Mouse (Mus musculus): Measurements from ENCODE around the gene Myh8. TPM values are rescaled to one million over a fixed set of nuclear protein-coding genes. Genes with fewer than 3 reads are reported as not detected.

The Myh8 gene
- polyA plus RNA-seq (2017; shearing (Covaris generic)) = not detected

GRCm38 (mm10) chr11:67276601-67277174 is at the start of gene Myh8:
Myh8 (plus strand) TSS chr11:67277124.

DNA sequence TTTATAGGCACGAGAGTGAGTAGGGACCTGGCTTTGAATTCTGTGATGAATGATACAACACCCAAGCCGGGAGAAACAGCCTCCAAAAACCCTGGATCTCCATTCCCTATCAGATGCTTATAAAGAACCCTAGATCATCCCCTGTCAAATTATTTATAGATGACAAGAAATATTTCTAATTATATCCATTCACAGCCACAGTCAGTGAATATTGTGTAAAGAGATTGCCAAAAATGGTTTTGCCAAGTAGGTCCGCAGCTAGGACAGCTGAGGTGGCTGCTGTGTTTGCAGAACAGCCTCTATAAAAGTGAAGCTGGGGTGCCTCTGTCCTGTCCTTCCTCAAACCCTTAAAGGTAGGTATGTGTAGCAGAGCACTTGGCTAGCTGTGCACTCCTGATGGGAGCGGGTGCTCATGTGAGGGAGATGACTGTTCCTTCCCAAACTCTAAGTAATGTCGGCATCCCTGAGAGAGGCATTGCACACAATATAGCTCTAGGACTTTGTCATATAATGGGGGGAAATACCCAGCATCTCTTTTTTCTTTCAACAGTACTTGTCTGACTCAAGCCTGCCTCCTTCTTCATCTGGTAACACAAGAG is 39.3 kb upstream of the Myh8 start, which contains the start of gene Myh4:
TSS of gene Myh4 (plus strand) at position 549 of the 599 bp plus-strand sequence.

DNA sequence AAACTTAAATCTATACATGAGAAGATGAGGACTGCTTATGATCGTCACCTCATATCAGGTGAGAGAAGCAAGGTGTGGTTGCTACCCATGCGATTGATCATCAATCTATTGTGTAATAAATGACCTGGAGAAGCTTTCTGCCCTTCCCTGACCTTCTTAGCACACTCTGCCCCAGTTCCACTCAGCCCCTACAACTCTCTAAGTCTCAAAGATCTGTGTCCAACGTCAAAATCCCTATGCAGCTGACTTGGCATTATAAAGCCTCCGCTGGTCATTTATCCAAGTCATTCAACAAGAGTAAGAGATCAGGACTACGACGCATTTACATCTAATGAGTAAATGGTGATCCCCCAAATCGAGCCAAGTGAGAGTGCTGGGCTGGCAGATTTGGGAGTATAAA is 44.4 kb downstream of the Myh8 start, which contains the start of gene Myh13:
TSS of gene Myh13 (plus strand) at position 301 of the 400 bp plus-strand sequence.

Other genes with a start within 250 kb of the Myh8 start
- 49.7 TPM for gene Adprm, start 224.5 kb upstream of the Myh8 start, polyA plus RNA-seq (2017; shearing (Covaris generic))
- gene Sco1, start 224.5 kb upstream of the Myh8 start, polyA plus RNA-seq (2017; shearing (Covaris generic)) = 4.7 TPM
- gene Myh3, start 198.8 kb upstream of the Myh8 start, polyA plus RNA-seq (2017; shearing (Covaris generic)) = 0.22 TPM
- not detected for gene Myh2, start 106.1 kb upstream of the Myh8 start, polyA plus RNA-seq (2017; shearing (Covaris generic))
- gene Myh1, start 77.1 kb upstream of the Myh8 start, polyA plus RNA-seq (2017; shearing (Covaris generic)) = not detected
- not detected for gene Myh4, start 39.1 kb upstream of the Myh8 start, polyA plus RNA-seq (2017; shearing (Covaris generic))
- 0.06 TPM for gene Myh13, start 44.5 kb downstream of the Myh8 start, polyA plus RNA-seq (2017; shearing (Covaris generic))
- gene Gas7, start 178.3 kb downstream of the Myh8 start, polyA plus RNA-seq (2017; shearing (Covaris generic)) = 4.8 TPM